Mouse (Mus musculus): ENCODE results near the gene Prss53.

The Prss53 gene

GRCm38 (mm10) chr7:127890798-127891197 is at the start of gene Prss53:
TSS of gene Prss53 (minus strand) at chr7:127890970.
- in situ Hi-C loops (cut with MboI; ENCODE audit: unreplicated experiment in 2 of 2) = no loop called here

GRCm38 (mm10) chr7:127936216-127936884 is 45.6 kb upstream of the Prss53 start:
- in situ Hi-C loops (cut with MboI; ENCODE audit: unreplicated experiment in 2 of 2) = loop anchor here in 1 of 2 experiments (5.0 kb wide), 1 partner anchor 164 kb away; no protein-coding TSS in a partner anchor

- in situ Hi-C loops (cut with MboI; ENCODE audit: unreplicated experiment in 2 of 2) = loop anchor here in 1 of 2 experiments (5.0 kb wide), 1 partner anchor 163 kb away; no protein-coding TSS in a partner anchor
Observed at GRCm38 (mm10) chr7:127935748-127936159, 45.0 kb upstream of the Prss53 start.

GRCm38 (mm10) chr7:127935028-127935722 is 44.4 kb upstream of the Prss53 start:
- in situ Hi-C loops (cut with MboI; ENCODE audit: unreplicated experiment in 2 of 2) = loop anchor here in 1 of 2 experiments (5.0 kb wide), 1 partner anchor 163 kb away; no protein-coding TSS in a partner anchor

- in situ Hi-C loops (cut with MboI; ENCODE audit: unreplicated experiment in 2 of 2) = no loop called here
Observed at GRCm38 (mm10) chr7:127934075-127934474, 43.3 kb upstream of the Prss53 start.

GRCm38 (mm10) chr7:127932273-127933031 is 41.7 kb upstream of the Prss53 start:
- in situ Hi-C loops (cut with MboI; ENCODE audit: unreplicated experiment in 2 of 2) = no loop called here

- in situ Hi-C loops (cut with MboI; ENCODE audit: unreplicated experiment in 2 of 2) = no loop called here
Observed at GRCm38 (mm10) chr7:127931351-127932135, 40.8 kb upstream of the Prss53 start.

GRCm38 (mm10) chr7:127930636-127931035 is 39.9 kb upstream of the Prss53 start:
- in situ Hi-C loops (cut with MboI; ENCODE audit: unreplicated experiment in 2 of 2) = no loop called here

- in situ Hi-C loops (cut with MboI; ENCODE audit: unreplicated experiment in 2 of 2) = no loop called here
Observed at GRCm38 (mm10) chr7:127929923-127930322, 39.2 kb upstream of the Prss53 start, which contains the start of gene Prss8. TSS of gene Prss8 (minus strand) at chr7:127930104.

- in situ Hi-C loops (cut with MboI; ENCODE audit: unreplicated experiment in 2 of 2) = no loop called here
Observed at GRCm38 (mm10) chr7:127928596-127928995, 37.8 kb upstream of the Prss53 start.

- in situ Hi-C loops (cut with MboI; ENCODE audit: unreplicated experiment in 2 of 2) = no loop called here
Observed at GRCm38 (mm10) chr7:127927726-127928125, 37.0 kb upstream of the Prss53 start.

GRCm38 (mm10) chr7:127926846-127927245 is 36.1 kb upstream of the Prss53 start:
- in situ Hi-C loops (cut with MboI; ENCODE audit: unreplicated experiment in 2 of 2) = no loop called here

- in situ Hi-C loops (cut with MboI; ENCODE audit: unreplicated experiment in 2 of 2) = no loop called here
Observed at GRCm38 (mm10) chr7:127926066-127926465, 35.3 kb upstream of the Prss53 start.

GRCm38 (mm10) chr7:127925252-127925651 is 34.5 kb upstream of the Prss53 start:
- in situ Hi-C loops (cut with MboI; ENCODE audit: unreplicated experiment in 2 of 2) = no loop called here

- in situ Hi-C loops (cut with MboI; ENCODE audit: unreplicated experiment in 2 of 2) = no loop called here
Observed at GRCm38 (mm10) chr7:127923714-127924113, 32.9 kb upstream of the Prss53 start.

- in situ Hi-C loops (cut with MboI; ENCODE audit: unreplicated experiment in 2 of 2) = no loop called here
Observed at GRCm38 (mm10) chr7:127922451-127923275, 31.9 kb upstream of the Prss53 start.

- in situ Hi-C loops (cut with MboI; ENCODE audit: unreplicated experiment in 2 of 2) = no loop called here
Observed at GRCm38 (mm10) chr7:127921516-127921915, 30.7 kb upstream of the Prss53 start.

- in situ Hi-C loops (cut with MboI; ENCODE audit: unreplicated experiment in 2 of 2) = no loop called here
Observed at GRCm38 (mm10) chr7:127919290-127919689, 28.5 kb upstream of the Prss53 start.

GRCm38 (mm10) chr7:127918203-127918602 is 27.4 kb upstream of the Prss53 start:
- in situ Hi-C loops (cut with MboI; ENCODE audit: unreplicated experiment in 2 of 2) = no loop called here

All from v-Abl transformed pro-B cells (cell line).